Mouse (Mus musculus): ENCODE measurements at regions not wholly inside any gene's neighbourhood (a gene's known extent, or its start where the extent isn't known, plus 50 kb on each side); places are given as distances from the start of the nearest gene placed in this dataset.

GRCm38 (mm10) chr9:120691971-120692401, 120.7 kb downstream of the Rpl14 start:
- H3K27me3 ChIP-seq (ENCODE audit: control insufficient read depth, insufficient read depth, low read length): no peaks in the 10 kb centered on the region
- intact Hi-C loops (cut with DNase I): loop anchor here (1.0 to 5.0 kb wide), 5 partner anchors 41 to 245 kb away; no protein-coding TSS in a partner anchor
- no peaks in the 10 kb centered on the region for H3K79me2 ChIP-seq (replicated peaks; ENCODE audit: control insufficient read depth, insufficient read depth, low read length)
- H3K27ac ChIP-seq: peak overlapping the region; percentile 90
- peak overlapping the region; percentile 9; the same call in 1 of the 2 replicates for H3K4me3 ChIP-seq
- TF ChIP-seq CTCF (IDR thresholded peaks at IDR 0.05) (no peak), POLR2A (IDR thresholded peaks at IDR 0.05; ENCODE audit: insufficient read depth, low read depth, low read length) (no peak), EP300 (IDR thresholded peaks at IDR 0.05; ENCODE audit: insufficient read depth, low read depth, low read length) (no peak)
- no peaks in the 10 kb centered on the region for H3K36me3 ChIP-seq (ENCODE audit: control insufficient read depth, insufficient read depth, low read length)
- WGBS: 28% methylated on average over 14 of the region's 14 CpGs
- H3K9ac ChIP-seq (ENCODE audit: low read depth, low read length): peak overlapping the region; percentile 36
- no peak for DNase-seq
- H3K4me1 ChIP-seq (ENCODE audit: control insufficient read depth, insufficient read depth, low read length): peaks cover 14% of the 10 kb centered on the region

- no peak overlapping the region for H3K27ac ChIP-seq
- DNase-seq: no peak
- no peaks in the 10 kb centered on the region for H3K79me2 ChIP-seq (replicated peaks; ENCODE audit: control insufficient read depth, insufficient read depth, low read length)
- H3K4me3 ChIP-seq: no peak overlapping the region
- H3K36me3 ChIP-seq (ENCODE audit: control insufficient read depth, insufficient read depth, low read length): no peaks in the 10 kb centered on the region
- intact Hi-C loops (cut with DNase I): loop anchor here (5.0 kb wide), 3 partner anchors 83 to 243 kb away; no protein-coding TSS in a partner anchor
- 41% methylated on average over 5 of the region's 5 CpGs for WGBS
- H3K27me3 ChIP-seq (ENCODE audit: control insufficient read depth, insufficient read depth, low read length): no peaks in the 10 kb centered on the region
- TF ChIP-seq POLR2A (IDR thresholded peaks at IDR 0.05; ENCODE audit: insufficient read depth, low read depth, low read length): no peak
- no peak for TF ChIP-seq CTCF (IDR thresholded peaks at IDR 0.05)
- no peak for TF ChIP-seq EP300 (IDR thresholded peaks at IDR 0.05; ENCODE audit: insufficient read depth, low read depth, low read length)
- no peak overlapping the region for H3K9ac ChIP-seq (ENCODE audit: low read depth, low read length)
- peaks cover 14% of the 10 kb centered on the region for H3K4me1 ChIP-seq (ENCODE audit: control insufficient read depth, insufficient read depth, low read length)
Measured at GRCm38 (mm10) chr9:120694457-120694856, 123.2 kb downstream of the Rpl14 start.

- H3K27ac ChIP-seq: peak overlapping the region; percentile 69
- intact Hi-C loops (cut with DNase I): no loop called here
Measured at GRCm38 (mm10) chr9:120695966-120696365, 124.7 kb downstream of the Rpl14 start.

GRCm38 (mm10) chr9:120697749-120698148, 126.5 kb downstream of the Rpl14 start:
- H3K36me3 ChIP-seq (ENCODE audit: control insufficient read depth, insufficient read depth, low read length): no peaks in the 10 kb centered on the region
- WGBS: 86% methylated on average over 7 of the region's 7 CpGs
- H3K27me3 ChIP-seq (ENCODE audit: control insufficient read depth, insufficient read depth, low read length): no peaks in the 10 kb centered on the region
- DNase-seq: no peak
- no peak overlapping the region for H3K27ac ChIP-seq
- H3K9ac ChIP-seq (ENCODE audit: low read depth, low read length): no peak overlapping the region
- no peak overlapping the region for H3K4me3 ChIP-seq
- H3K79me2 ChIP-seq (replicated peaks; ENCODE audit: control insufficient read depth, insufficient read depth, low read length): no peaks in the 10 kb centered on the region
- intact Hi-C loops (cut with DNase I): no loop called here
- H3K4me1 ChIP-seq (ENCODE audit: control insufficient read depth, insufficient read depth, low read length): peaks cover 5% of the 10 kb centered on the region
- no peak for TF ChIP-seq EP300 (IDR thresholded peaks at IDR 0.05; ENCODE audit: insufficient read depth, low read depth, low read length)
- no peak for TF ChIP-seq POLR2A (IDR thresholded peaks at IDR 0.05; ENCODE audit: insufficient read depth, low read depth, low read length)
- TF ChIP-seq CTCF (IDR thresholded peaks at IDR 0.05): no peak

More at GRCm38 (mm10) chr9:120695966-120696365, 124.7 kb downstream of the Rpl14 start:
- H3K36me3 ChIP-seq (ENCODE audit: control insufficient read depth, insufficient read depth, low read length): no peaks in the 10 kb centered on the region
- H3K79me2 ChIP-seq (replicated peaks; ENCODE audit: control insufficient read depth, insufficient read depth, low read length): no peaks in the 10 kb centered on the region
- H3K9ac ChIP-seq (ENCODE audit: low read depth, low read length): no peak overlapping the region
- no peak overlapping the region for H3K4me3 ChIP-seq
- 55% methylated on average over 10 of the region's 10 CpGs for WGBS
- H3K27me3 ChIP-seq (ENCODE audit: control insufficient read depth, insufficient read depth, low read length): no peaks in the 10 kb centered on the region
- TF ChIP-seq CTCF (IDR thresholded peaks at IDR 0.05) (no peak), EP300 (IDR thresholded peaks at IDR 0.05; ENCODE audit: insufficient read depth, low read depth, low read length) (peak; percentile 91), POLR2A (IDR thresholded peaks at IDR 0.05; ENCODE audit: insufficient read depth, low read depth, low read length) (0 out of 2 replicates have a peak, but pooled peaks have one; percentile 16)
- DNase-seq: peak; percentile 43 to 64
- peaks cover 11% of the 10 kb centered on the region for H3K4me1 ChIP-seq (ENCODE audit: control insufficient read depth, insufficient read depth, low read length)

- no peak overlapping the region for H3K27ac ChIP-seq
- H3K27me3 ChIP-seq (ENCODE audit: control insufficient read depth, insufficient read depth, low read length): no peaks in the 10 kb centered on the region
- intact Hi-C loops (cut with DNase I): no loop called here
- H3K4me1 ChIP-seq (ENCODE audit: control insufficient read depth, insufficient read depth, low read length): peaks cover 10% of the 10 kb centered on the region
- no peak overlapping the region for H3K4me3 ChIP-seq
- no peaks in the 10 kb centered on the region for H3K36me3 ChIP-seq (ENCODE audit: control insufficient read depth, insufficient read depth, low read length)
- no peak for DNase-seq
- 79% methylated on average over 5 of the region's 5 CpGs for WGBS
- H3K9ac ChIP-seq (ENCODE audit: low read depth, low read length): no peak overlapping the region
- H3K79me2 ChIP-seq (replicated peaks; ENCODE audit: control insufficient read depth, insufficient read depth, low read length): no peaks in the 10 kb centered on the region
- TF ChIP-seq EP300 (IDR thresholded peaks at IDR 0.05; ENCODE audit: insufficient read depth, low read depth, low read length) (no peak), POLR2A (IDR thresholded peaks at IDR 0.05; ENCODE audit: insufficient read depth, low read depth, low read length) (no peak), CTCF (IDR thresholded peaks at IDR 0.05) (no peak)
Measured at GRCm38 (mm10) chr9:120699781-120700180, 128.5 kb downstream of the Rpl14 start.

GRCm38 (mm10) chr9:120702836-120703235, 131.6 kb downstream of the Rpl14 start:
- Histone ChIP-seq H3K4me1 (ENCODE audit: control insufficient read depth, insufficient read depth, low read length) (peaks cover 7% of the 10 kb centered on the region), H3K27me3 (ENCODE audit: control insufficient read depth, insufficient read depth, low read length) (no peaks in the 10 kb centered on the region), H3K79me2 (replicated peaks; ENCODE audit: control insufficient read depth, insufficient read depth, low read length) (no peaks in the 10 kb centered on the region), H3K4me3 (no peak overlapping the region), H3K36me3 (ENCODE audit: control insufficient read depth, insufficient read depth, low read length) (no peaks in the 10 kb centered on the region), H3K9ac (ENCODE audit: low read depth, low read length) (no peak overlapping the region), H3K27ac (peak overlapping the region; percentile 26)
- no peak for TF ChIP-seq POLR2A (IDR thresholded peaks at IDR 0.05; ENCODE audit: insufficient read depth, low read depth, low read length)
- no peak for TF ChIP-seq EP300 (IDR thresholded peaks at IDR 0.05; ENCODE audit: insufficient read depth, low read depth, low read length)
- TF ChIP-seq CTCF (IDR thresholded peaks at IDR 0.05): no peak
- DNase-seq: no peak
- 51% methylated on average over 7 of the region's 7 CpGs for WGBS
- intact Hi-C loops (cut with DNase I): no loop called here
